Mouse (Mus musculus) liver, embryonic 15.5 days (tissue): ENCODE results near the gene Dennd1a. TPM values are rescaled to one million over a fixed set of nuclear protein-coding genes. Genes with fewer than 3 reads are reported as not detected.

ENCODE experiments used
- ATAC-seq: fragments of 200-750 bp; cut with Nextera tagmentation; 2 replicates; pipeline ENCODE4 v1.8.0; 2017; ENCODE audit warnings: moderate number of reproducible peaks, mild to moderate bottlenecking, moderate library complexity; ENCODE audit not compliant: insufficient read depth
- H3K27ac ChIP-seq: fragments of 300-500 bp; sonication (generic); replicated peaks from 2 replicates; pipeline ENCODE4 v1.5.1; 2015; ENCODE audit warnings: mild to moderate bottlenecking, inconsistent platforms
- H3K27me3 ChIP-seq: fragments of 300-500 bp; sonication (generic); 2 replicates; pipeline ENCODE4 v1.6.1; 2015; ENCODE audit warnings: mild to moderate bottlenecking, inconsistent platforms
- H3K36me3 ChIP-seq: fragments of 300-500 bp; sonication (generic); replicated peaks from 2 replicates; pipeline ENCODE4 v1.6.1; 2015; ENCODE audit warnings: moderate library complexity, mild to moderate bottlenecking, inconsistent platforms
- H3K4me1 ChIP-seq: fragments of 300-500 bp; sonication (generic); replicated peaks from 2 replicates; pipeline ENCODE4 v1.6.1; 2015; ENCODE audit warnings: inconsistent platforms
- H3K4me2 ChIP-seq: fragments of 300-500 bp; sonication (generic); 2 replicates; pipeline ENCODE4 v1.6.1; 2015; ENCODE audit warnings: moderate library complexity, mild to moderate bottlenecking, inconsistent platforms
- H3K4me3 ChIP-seq: fragments of 300-500 bp; sonication (generic); replicated peaks from 2 replicates; pipeline ENCODE4 v1.5.1; 2015; ENCODE audit warnings: mild to moderate bottlenecking, inconsistent platforms
- H3K9ac ChIP-seq: fragments of 300-500 bp; sonication (generic); 2 replicates; pipeline ENCODE4 v1.6.1; 2015; ENCODE audit warnings: moderate library complexity, mild to moderate bottlenecking, inconsistent platforms
- H3K9me3 ChIP-seq: fragments of 300-500 bp; sonication (generic); replicated peaks from 2 replicates; pipeline ENCODE4 v1.6.1; 2016; ENCODE audit warnings: inconsistent platforms
- WGBS: fragments of 180-500 bp; shearing (Covaris S2); methylation state at CpG from one replicate; pipeline ENCODE4 v1.1.7; 2015; ENCODE audit warnings: mixed read lengths; ENCODE audit not compliant: insufficient replicate concordance; 5-methylcytosine and 5-hydroxymethylcytosine counted together
- polyA plus RNA-seq: library from polyadenylated mRNA; unstranded; fragments of >200 nt; fragmentation: Nextera tagmentation; extraction: Ambion mirVana; gene quantifications from 2 replicates; pipeline ENCODE4 v1.2.1, GENCODE M21; 2015

Dennd1a gene
- polyA plus RNA-seq, 1 experiment from 2014 or later = 9.9 TPM

DNA sequence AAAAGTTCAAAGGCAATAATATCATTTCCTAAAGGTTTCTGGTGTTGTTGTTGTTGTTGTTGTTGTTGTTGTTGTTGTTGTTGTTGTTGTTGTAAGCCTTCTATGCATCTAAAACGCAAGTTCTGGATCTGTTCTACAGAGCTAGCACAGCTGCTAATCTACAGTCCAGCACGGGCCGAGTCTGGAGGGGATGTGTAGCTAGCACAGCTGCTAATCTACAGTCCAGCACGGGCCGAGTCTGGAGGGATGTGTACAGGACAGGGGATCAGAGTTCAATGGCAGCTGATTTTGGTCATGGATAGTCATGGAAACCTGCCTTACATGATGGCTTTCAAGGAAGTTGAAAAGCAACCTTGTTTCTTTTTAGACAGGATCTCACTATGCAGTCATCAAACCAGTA, 57.3 kb downstream of the Dennd1a start:
- Histone ChIP-seq H3K36me3 (no peaks in the 10 kb centered on the region), H3K27ac (no peak overlapping the region), H3K9ac (no peak overlapping the region), H3K27me3 (no peaks in the 10 kb centered on the region), H3K4me3 (no peak overlapping the region), H3K9me3 (no peaks in the 10 kb centered on the region), H3K4me2 (no peak overlapping the region), H3K4me1 (peaks cover 4% of the 10 kb centered on the region; the same call in 1 of the 2 replicates)
- no peak for ATAC-seq
- 37% methylated on average over 5 of the region's 5 CpGs for WGBS

DNA sequence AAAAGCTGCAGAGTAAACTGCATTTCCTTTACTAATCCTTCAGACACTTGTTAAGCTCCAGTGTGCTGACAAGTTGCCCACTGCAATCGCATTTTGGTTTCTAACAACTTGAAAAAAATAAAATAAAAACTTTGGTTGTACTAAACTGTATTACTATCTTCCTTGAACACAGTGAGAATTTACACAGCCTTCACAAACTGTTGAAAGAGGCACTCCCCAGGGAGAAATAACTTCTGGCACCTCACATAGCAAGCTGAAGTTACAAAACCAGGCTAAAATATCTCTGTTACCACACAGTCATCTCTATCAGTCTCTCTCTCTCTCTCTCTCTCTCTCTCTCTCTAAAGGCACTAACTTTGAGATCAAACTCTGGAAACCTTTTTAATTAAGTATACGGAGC, 63.4 kb downstream of the Dennd1a start:
- Histone ChIP-seq H3K4me1 (peaks cover 21% of the 10 kb centered on the region), H3K9ac (no peak overlapping the region), H3K9me3 (no peaks in the 10 kb centered on the region), H3K27me3 (no peaks in the 10 kb centered on the region), H3K27ac (no peak overlapping the region), H3K4me3 (no peak overlapping the region), H3K4me2 (no peak overlapping the region), H3K36me3 (no peaks in the 10 kb centered on the region)
- no peak for ATAC-seq
- WGBS = 67% methylated on average over 2 of the region's 2 CpGs

DNA sequence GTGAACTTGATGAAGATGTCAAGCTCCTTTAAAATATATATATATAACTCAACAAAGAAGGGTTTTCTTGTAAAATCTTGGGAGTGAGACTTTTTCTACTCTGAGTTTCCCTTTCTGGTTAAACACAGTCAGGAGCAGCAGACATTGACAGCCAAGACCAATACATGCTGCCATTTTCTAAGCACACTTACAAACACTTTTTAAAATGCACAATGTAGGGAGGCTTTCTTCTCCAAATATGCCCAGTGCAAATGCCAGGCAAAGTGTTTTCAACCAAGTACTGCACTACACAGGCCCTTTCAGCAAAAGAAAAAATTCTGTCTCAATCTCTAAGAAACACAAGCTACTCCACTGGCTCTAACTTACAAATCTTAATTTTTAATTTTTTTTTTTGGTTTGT, 65.7 kb downstream of the Dennd1a start:
- no peaks in the 10 kb centered on the region for H3K36me3 ChIP-seq
- H3K4me1 ChIP-seq = peaks cover 33% of the 10 kb centered on the region
- no peak for ATAC-seq
- H3K4me2 ChIP-seq = no peak overlapping the region
- H3K27ac ChIP-seq = no peak overlapping the region
- H3K27me3 ChIP-seq = no peaks in the 10 kb centered on the region
- H3K9ac ChIP-seq = no peak overlapping the region
- no peaks in the 10 kb centered on the region for H3K9me3 ChIP-seq
- H3K4me3 ChIP-seq = no peak overlapping the region

DNA sequence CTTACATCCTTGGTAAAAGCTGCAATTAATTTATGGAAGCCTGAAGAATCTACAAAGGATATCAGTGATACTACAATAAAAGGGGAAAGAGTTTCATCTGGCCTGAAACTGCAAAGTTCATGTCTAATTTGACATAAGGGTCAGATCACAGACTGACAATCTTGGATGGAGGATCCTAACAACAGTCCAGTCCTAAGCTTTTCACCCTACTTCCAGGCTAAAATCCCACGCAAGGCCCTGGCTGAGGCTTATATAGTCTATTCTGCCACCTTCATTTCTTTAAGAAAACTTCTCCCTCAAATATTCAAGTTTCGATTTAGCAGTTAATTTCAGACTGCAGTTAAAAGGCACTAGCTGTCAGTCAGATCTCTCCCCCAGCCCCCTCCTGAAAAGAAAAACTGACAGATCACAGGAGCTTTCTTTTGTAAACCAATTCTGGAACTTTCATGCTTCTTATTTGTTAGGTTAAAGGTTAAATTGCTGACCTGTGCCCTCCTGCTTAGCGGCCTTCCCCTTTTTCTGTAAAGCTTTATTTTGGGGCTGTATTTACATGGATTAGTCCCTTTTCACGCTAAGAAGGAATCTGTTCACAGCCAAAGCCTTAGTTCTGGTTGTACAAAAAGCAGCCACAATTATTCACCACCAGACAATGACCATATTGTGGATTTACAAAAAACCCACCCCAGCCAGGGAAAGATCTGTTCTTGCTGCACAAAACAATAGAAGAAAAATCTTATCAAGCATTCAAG, 66.3 kb downstream of the Dennd1a start:
- no peak for ATAC-seq
- H3K9me3 ChIP-seq = no peaks in the 10 kb centered on the region
- no peak overlapping the region for H3K4me2 ChIP-seq
- peaks cover 33% of the 10 kb centered on the region for H3K4me1 ChIP-seq
- no peaks in the 10 kb centered on the region for H3K36me3 ChIP-seq
- no peak overlapping the region for H3K9ac ChIP-seq
- WGBS = 58% methylated on average over 4 of the region's 4 CpGs
- H3K27me3 ChIP-seq = no peaks in the 10 kb centered on the region
- H3K27ac ChIP-seq = no peak overlapping the region
- H3K4me3 ChIP-seq = no peak overlapping the region

DNA sequence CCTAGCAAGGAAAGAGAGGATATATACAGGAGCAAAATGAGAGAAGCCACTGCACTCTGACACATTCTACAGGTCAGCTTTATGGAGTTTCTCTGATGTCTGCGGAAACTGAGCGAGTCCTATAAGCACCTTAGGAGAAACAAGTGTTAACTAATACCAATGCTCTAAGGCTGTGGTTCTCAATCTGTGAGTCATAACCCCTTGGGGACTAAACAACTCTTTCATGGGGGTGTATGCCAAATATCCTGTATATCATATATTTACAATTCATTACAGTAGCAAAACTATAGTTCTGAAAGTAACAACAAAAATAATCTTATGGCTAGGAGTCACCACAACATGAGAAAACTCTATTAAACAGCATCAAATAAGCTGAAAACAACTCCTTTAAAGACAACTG, 67.5 kb downstream of the Dennd1a start:
- H3K4me1 ChIP-seq = peaks cover 33% of the 10 kb centered on the region
- no peak overlapping the region for H3K9ac ChIP-seq
- H3K4me3 ChIP-seq = no peak overlapping the region
- no peak for ATAC-seq
- H3K27me3 ChIP-seq = no peaks in the 10 kb centered on the region
- 80% methylated on average over 2 of the region's 2 CpGs for whole genome bisulfite sequencing
- H3K4me2 ChIP-seq = no peak overlapping the region
- no peaks in the 10 kb centered on the region for H3K9me3 ChIP-seq
- H3K27ac ChIP-seq = no peak overlapping the region
- no peaks in the 10 kb centered on the region for H3K36me3 ChIP-seq

DNA sequence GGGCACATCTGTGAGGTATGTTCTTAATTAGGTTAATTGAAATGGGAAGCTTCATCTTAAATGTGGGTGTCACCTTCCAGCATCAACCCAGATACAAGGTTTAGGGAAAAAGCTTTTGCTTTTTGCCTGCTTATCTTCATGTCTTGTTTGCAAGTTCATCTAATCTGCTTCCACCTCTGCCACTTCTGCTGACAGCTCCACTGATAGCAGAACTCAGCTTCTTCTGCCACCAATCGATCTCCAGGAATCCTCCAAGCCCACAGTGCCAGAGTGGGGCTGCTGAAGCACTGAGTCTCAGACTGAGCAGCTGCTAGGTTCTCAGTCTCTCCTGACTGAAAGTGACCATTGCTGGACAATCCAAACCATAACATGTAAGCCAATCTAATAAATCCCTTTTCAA, 74.1 kb downstream of the Dennd1a start:
- Histone ChIP-seq H3K4me2 (no peak overlapping the region), H3K27me3 (no peaks in the 10 kb centered on the region), H3K9me3 (no peaks in the 10 kb centered on the region), H3K9ac (no peak overlapping the region), H3K4me3 (no peak overlapping the region), H3K36me3 (no peaks in the 10 kb centered on the region), H3K4me1 (peaks cover 24% of the 10 kb centered on the region), H3K27ac (no peak overlapping the region)
- 15% methylated on average over 1 of the region's 1 CpGs for WGBS
- peak; percentile 70 for ATAC-seq

DNA sequence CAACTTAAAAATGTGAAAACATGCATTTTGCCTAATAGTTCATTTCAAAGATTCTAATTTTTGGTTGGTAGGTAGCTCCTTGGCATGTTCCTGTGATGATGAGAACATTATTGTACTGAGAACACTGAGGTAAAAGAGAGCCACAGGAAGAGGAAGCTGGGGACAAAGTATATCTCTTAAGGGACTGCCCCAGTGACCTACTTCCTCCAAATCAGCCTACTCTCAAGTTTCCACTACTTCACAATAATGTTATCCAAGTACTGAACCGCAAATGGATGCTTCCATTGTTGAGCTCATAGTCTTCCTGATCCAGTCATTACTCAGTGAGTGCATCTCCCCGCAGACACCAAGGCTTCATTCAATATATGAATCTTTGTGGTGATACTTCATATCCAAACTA, 75.8 kb downstream of the Dennd1a start:
- Histone ChIP-seq H3K4me1 (peaks cover 11% of the 10 kb centered on the region), H3K36me3 (no peaks in the 10 kb centered on the region), H3K4me2 (no peak overlapping the region), H3K9ac (no peak overlapping the region), H3K9me3 (no peaks in the 10 kb centered on the region), H3K27ac (no peak overlapping the region), H3K4me3 (no peak overlapping the region), H3K27me3 (no peaks in the 10 kb centered on the region)
- WGBS = 79% methylated on average over 2 of the region's 2 CpGs
- ATAC-seq = no peak

DNA sequence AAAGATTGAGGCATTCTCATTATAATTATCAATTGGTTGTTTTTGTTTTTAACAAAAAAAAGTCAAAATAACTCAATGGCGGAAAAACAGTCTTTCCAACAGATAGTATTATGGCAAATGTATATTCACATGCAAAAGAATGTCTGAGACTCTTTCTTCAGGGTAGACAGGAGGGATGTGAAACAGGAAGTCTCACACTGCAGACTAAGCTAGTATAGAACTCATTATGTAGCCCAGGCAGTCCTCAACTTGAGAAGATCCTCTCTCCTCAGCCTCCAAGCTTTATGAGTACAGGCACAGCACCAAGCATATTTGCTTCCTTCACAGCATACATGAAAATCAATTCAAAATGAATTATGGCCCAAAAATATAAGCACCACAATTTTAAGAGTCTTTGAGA, 79.4 kb downstream of the Dennd1a start:
- no peak overlapping the region for H3K27ac ChIP-seq
- ATAC-seq = no peak
- H3K4me3 ChIP-seq = no peak overlapping the region
- H3K27me3 ChIP-seq = no peaks in the 10 kb centered on the region
- H3K4me2 ChIP-seq = no peak overlapping the region
- peaks cover 7% of the 10 kb centered on the region for H3K4me1 ChIP-seq
- H3K9ac ChIP-seq = no peak overlapping the region
- no peaks in the 10 kb centered on the region for H3K9me3 ChIP-seq
- 75% methylated on average over 1 of the region's 1 CpGs for WGBS
- H3K36me3 ChIP-seq = no peaks in the 10 kb centered on the region

DNA sequence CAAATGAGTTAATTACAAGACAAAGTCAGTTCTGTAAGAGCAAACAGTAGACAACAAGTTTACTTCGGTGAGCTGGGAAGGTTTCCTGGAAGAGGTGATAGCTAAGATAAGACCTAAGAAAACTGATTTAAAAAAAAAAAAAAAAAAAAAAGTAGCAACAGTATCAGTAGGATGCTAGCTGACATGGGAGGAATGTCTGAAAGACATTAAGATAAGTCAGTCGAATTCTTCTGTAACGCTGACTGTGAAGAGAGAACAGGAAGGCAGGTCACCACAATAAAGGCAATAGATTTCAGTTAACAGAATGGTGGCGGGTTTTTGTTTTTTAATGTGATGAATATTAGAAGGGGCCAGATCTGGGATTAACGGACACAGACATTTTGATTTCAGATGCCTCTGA, 81.9 kb downstream of the Dennd1a start:
- H3K4me2 ChIP-seq = no peak overlapping the region
- no peak overlapping the region for H3K9ac ChIP-seq
- no peak overlapping the region for H3K27ac ChIP-seq
- H3K9me3 ChIP-seq = no peaks in the 10 kb centered on the region
- H3K4me1 ChIP-seq = peaks cover 6% of the 10 kb centered on the region
- no peak for ATAC-seq
- no peaks in the 10 kb centered on the region for H3K27me3 ChIP-seq
- no peak overlapping the region for H3K4me3 ChIP-seq
- WGBS = 32% methylated on average over 5 of the region's 5 CpGs
- H3K36me3 ChIP-seq = no peaks in the 10 kb centered on the region

DNA sequence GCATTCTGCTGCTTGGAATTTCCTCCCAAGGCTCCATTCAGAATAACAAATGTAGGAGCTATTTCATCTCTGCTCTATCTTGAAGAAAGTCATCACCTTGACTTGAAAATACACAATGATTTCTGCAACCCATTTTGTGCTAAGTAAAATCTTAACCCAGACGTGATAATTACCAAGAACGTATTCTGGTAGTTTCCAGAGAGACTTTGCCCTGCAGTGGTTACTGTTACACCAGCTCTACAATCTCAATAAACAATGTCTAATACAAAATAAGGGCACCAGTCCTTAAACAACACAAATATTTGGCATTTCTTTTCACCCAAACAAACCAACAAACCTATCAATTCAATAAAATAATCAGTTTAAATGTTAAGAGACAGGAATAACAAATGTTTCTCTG, 82.5 kb downstream of the Dennd1a start:
- Histone ChIP-seq H3K9ac (no peak overlapping the region), H3K9me3 (no peaks in the 10 kb centered on the region), H3K27ac (no peak overlapping the region), H3K4me2 (no peak overlapping the region), H3K4me1 (peaks cover 6% of the 10 kb centered on the region), H3K4me3 (no peak overlapping the region), H3K36me3 (no peaks in the 10 kb centered on the region), H3K27me3 (no peaks in the 10 kb centered on the region)
- ATAC-seq = no peak
- WGBS = 75% methylated on average over 2 of the region's 2 CpGs

DNA sequence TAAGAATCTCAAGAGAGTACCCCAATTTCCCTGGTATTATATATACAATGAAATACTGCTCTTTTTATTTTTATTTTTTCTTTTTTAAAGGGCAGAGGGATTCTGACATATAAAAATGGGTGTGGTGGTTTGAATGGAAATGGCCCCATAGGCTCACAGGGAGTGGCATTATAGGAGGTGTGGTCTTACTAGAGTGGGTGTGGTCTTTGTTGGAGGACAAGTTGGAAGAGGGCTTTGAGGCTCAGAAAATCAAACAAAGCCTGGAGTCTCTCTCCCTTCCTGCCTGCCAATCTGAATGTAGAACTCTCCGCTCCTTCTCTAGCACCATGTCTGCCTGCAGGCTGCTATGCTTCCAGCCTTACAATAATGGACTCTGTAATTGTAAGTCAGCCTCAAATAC, 89.1 kb downstream of the Dennd1a start:
- peaks cover 37% of the 10 kb centered on the region for H3K4me1 ChIP-seq
- no peaks in the 10 kb centered on the region for H3K9me3 ChIP-seq
- WGBS = 86% methylated on average over 1 of the region's 1 CpGs
- no peak overlapping the region for H3K4me3 ChIP-seq
- no peaks in the 10 kb centered on the region for H3K27me3 ChIP-seq
- H3K27ac ChIP-seq = no peak overlapping the region
- no peaks in the 10 kb centered on the region for H3K36me3 ChIP-seq
- no peak overlapping the region for H3K4me2 ChIP-seq
- H3K9ac ChIP-seq = no peak overlapping the region
- ATAC-seq = no peak
